Mouse (Mus musculus): Measurements from ENCODE around the gene Pawr.

Gene Pawr

DNA sequence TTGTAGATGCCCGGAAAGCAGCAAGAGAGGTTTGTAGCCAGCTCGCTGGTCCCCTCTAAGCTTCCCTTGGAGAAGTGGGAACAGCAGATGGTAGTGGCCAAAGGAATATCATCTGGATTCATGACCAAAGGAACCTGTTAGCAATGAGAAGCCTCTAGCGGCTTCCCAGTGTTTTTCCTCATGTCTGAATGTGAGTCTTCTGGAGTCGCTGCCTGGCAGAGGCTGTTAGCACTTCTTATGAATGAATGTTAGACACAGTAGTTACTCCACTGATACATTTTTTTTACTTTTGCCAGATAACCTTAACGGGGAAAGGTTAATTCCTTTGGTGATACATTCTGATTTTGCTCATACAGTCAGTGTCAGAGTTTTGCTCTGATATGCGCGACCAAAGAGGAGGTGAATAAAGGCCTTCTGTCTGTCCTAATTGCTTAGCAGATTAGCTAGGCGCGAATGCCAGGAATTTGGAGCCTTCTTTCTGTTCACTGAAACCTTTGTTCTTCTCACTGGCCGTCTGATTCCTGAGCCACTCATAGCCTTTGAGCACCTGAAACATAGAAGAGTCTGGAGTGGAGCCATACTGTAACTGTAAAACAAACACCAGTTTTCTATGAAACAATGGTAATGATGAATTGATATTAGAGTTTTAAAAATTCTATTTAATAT lies 22.9 kb downstream of the Pawr start:
- in situ Hi-C loops (cut with MboI, MseI), result no loop called here

DNA sequence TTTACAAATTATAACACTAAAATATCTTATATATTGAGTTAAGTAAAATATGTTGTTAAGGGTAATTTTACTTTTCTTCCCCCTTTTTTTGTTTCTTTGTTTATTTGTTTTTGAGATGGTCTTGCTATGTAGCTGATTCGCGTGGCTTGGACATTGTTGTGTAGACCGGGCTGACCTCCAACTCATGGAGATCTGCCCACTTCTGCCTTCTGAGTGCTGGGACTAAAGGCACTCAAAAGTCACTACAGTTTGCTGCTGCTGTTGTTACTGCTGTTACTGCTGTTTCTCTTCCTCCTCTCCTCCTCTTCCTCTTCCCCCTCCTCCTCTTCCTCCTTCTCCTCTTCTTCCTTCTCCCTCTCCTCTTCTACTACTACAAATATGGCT lies 23.5 kb downstream of the Pawr start:
- in situ Hi-C loops (cut with MboI, MseI), result no loop called here

GRCm38 (mm10) chr10:108356601-108357187 lies 24.8 kb downstream of the Pawr start:
- in situ Hi-C loops (cut with MboI, MseI), result no loop called here

GRCm38 (mm10) chr10:108359974-108360373 lies 28.1 kb downstream of the Pawr start:
- in situ Hi-C loops (cut with MboI, MseI), result no loop called here

- in situ Hi-C loops (cut with MboI, MseI), result no loop called here
Observed at GRCm38 (mm10) chr10:108360801-108361200, 28.9 kb downstream of the Pawr start.

DNA sequence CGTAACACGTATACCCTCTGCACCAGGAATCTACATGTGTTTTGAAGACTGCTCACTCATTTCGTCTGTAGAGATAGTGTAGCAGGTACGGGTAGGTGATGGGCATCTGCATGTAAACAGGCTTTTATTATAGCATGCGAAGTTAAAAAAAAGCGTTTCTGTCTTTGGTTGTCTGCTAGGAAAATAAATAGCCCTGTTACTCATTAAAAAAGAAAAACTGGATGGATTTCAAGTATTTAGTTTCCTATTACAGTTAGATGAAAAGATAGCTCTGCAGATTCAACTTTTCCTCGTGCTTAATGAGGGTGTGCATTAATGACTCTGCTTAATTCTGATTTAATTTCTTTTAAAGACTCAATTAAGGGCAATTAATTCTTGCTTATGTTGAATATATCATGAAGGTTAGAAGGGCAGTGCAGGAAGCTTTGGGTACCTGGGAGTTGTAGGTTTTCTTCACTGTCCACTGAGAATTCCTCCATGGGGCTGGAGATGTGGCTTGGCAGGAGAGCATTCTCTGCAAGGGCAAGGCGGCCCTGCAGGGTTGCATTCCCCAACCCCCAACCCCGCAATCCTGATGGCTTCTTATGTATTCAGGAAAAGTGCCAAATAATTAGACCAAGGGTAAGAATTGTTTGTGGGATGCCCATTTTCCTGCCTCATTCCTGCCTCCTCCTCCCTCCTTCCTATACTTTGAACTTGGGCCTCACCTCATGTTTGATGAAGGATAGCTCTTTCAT lies 29.7 kb downstream of the Pawr start:
- in situ Hi-C loops (cut with MboI, MseI), result no loop called here

- in situ Hi-C loops (cut with MboI, MseI), result no loop called here
Observed at GRCm38 (mm10) chr10:108363932-108364331, 32.0 kb downstream of the Pawr start.

GRCm38 (mm10) chr10:108364946-108365719 lies 33.2 kb downstream of the Pawr start:
- in situ Hi-C loops (cut with MboI, MseI), result no loop called here

DNA sequence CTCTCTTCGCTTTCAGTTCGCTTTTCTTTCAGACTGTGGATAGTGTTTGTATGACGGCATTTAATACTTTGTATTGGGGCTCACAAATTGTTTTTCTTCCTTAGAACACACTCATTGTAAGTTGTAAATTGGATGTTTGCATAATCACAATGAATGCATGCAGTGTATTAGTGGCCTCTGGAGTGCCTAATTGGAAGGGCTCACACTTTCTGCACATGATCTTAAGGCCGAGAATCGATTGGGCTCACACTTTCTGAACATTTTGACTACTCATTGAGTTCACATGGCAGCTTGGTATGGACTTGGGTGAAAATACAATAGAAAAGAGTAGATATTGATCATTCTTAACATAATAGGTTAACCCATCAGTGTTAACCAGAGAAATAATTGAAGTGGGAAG lies 34.3 kb downstream of the Pawr start:
- in situ Hi-C loops (cut with MboI, MseI), result no loop called here

- in situ Hi-C loops (cut with MboI, MseI), result no loop called here
Observed at GRCm38 (mm10) chr10:108368358-108368757, 36.4 kb downstream of the Pawr start.

- in situ Hi-C loops (cut with MboI, MseI), result no loop called here
Observed at GRCm38 (mm10) chr10:108372258-108372657, 40.3 kb downstream of the Pawr start.

DNA sequence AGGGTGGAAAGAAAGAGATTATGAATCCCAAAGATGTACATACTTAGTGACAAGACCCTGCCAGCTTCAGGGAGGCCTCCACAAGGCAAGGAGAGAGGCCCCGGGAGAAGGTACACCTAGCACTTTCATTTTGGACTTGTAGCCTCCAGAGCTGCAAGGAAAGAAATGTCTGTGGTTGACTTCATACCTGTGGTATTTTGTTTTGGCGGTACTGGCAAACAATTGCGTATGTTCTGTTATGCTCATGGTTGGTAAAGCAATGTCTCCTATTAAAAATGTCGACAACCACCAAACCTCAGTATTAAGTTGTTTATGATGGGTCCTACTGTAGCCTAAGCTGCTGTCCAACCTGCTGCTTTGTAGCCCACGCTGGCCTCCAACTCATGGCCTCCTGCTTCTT lies 40.9 kb downstream of the Pawr start:
- in situ Hi-C loops (cut with MboI, MseI), result no loop called here

GRCm38 (mm10) chr10:108375796-108376195 lies 43.9 kb downstream of the Pawr start:
- in situ Hi-C loops (cut with MboI, MseI), result no loop called here

GRCm38 (mm10) chr10:108376366-108376765 lies 44.4 kb downstream of the Pawr start:
- in situ Hi-C loops (cut with MboI, MseI), result no loop called here

DNA sequence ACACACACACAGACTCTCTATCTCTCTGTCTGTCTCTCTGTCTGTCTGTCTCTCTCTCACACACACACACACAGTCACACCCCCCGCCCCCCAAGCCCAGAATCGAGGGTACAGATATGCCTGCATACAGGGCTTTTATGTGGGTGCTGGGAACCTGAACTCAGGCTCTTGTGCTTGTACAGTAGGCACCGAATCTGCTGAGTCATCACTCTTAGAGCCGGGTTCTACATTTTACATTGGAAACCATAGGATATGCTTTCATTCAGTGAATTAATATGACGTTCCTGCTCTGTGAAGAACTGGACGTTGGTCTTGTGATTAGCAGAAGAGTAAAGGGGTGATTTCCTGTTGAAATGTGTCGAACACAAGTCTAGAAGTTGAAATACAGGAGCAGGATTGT lies 45.4 kb downstream of the Pawr start:
- in situ Hi-C loops (cut with MboI, MseI), result no loop called here

- in situ Hi-C loops (cut with MboI, MseI), result no loop called here
Observed at GRCm38 (mm10) chr10:108378062-108378461, 46.1 kb downstream of the Pawr start.

DNA sequence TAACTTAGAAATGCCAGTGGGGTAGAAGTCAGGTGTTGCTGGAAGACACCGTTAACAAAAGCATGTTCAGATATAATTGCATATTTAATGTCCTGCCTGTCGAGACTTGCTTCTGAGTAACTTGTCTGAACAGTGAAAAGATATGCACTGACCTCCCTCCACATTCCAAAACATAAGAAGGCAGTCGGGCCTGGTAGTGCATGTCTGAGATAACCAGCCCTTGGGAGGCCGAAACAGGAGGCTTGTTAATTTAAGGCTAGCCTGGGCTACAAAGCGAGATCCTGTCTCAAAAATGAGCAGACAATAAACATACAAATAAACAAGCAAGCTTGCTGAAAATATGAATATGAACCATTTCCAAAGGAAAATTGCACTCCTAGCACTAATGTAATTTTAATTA lies 46.6 kb downstream of the Pawr start:
- in situ Hi-C loops (cut with MboI, MseI), result no loop called here

- in situ Hi-C loops (cut with MboI, MseI), result no loop called here
Observed at GRCm38 (mm10) chr10:108380715-108381114, 48.8 kb downstream of the Pawr start.

GRCm38 (mm10) chr10:108384153-108384769 lies 52.3 kb downstream of the Pawr start:
- in situ Hi-C loops (cut with MboI, MseI), result no loop called here

- in situ Hi-C loops (cut with MboI, MseI), result no loop called here
Observed at GRCm38 (mm10) chr10:108385480-108385955, 53.6 kb downstream of the Pawr start.

- in situ Hi-C loops (cut with MboI, MseI), result no loop called here
Observed at GRCm38 (mm10) chr10:108388410-108388915, 56.5 kb downstream of the Pawr start.

Measured in T-helper 2 cell (primary cell).